Mouse (Mus musculus) heart, embryonic 11.5 days (tissue): ENCODE results near the gene Thrap3. TPM values are rescaled to one million over a fixed set of nuclear protein-coding genes. Genes with fewer than 3 reads are reported as not detected.
A peak's percentile ranks its signal among the peaks of the same experiment; 100 is the strongest.

Experiments
- ATAC-seq: fragments of 200-750 bp; cut with Nextera tagmentation; replicated peaks from 2 replicates; pipeline ENCODE4 v1.8.0; 2017; ENCODE audit warnings: moderate library complexity; ENCODE audit not compliant: insufficient number of reproducible peaks, low FRiP score, low TSS enrichment
- H3K27ac ChIP-seq: fragments of 300-500 bp; sonication (generic); 2 replicates; pipeline ENCODE4 v1.5.1; 2014; ENCODE audit warnings: mild to moderate bottlenecking, low read depth, low read length
- H3K27me3 ChIP-seq: fragments of 300-500 bp; sonication (generic); 2 replicates; pipeline ENCODE4 v1.6.1; 2014; ENCODE audit warnings: mild to moderate bottlenecking, low read length, mixed read lengths; ENCODE audit not compliant: control insufficient read depth, insufficient read depth
- H3K36me3 ChIP-seq: fragments of 300-500 bp; sonication (generic); 2 replicates; pipeline ENCODE4 v1.6.1; 2014; ENCODE audit warnings: mild to moderate bottlenecking, low read length, moderate library complexity, mixed read lengths; ENCODE audit not compliant: control insufficient read depth, insufficient read depth
- H3K4me1 ChIP-seq: fragments of 300-500 bp; sonication (generic); 2 replicates; pipeline ENCODE4 v1.6.1; 2014; ENCODE audit warnings: low read length; ENCODE audit not compliant: control insufficient read depth, insufficient read depth
- H3K4me2 ChIP-seq: fragments of 300-500 bp; sonication (generic); 2 replicates; pipeline ENCODE4 v1.6.1; 2014; ENCODE audit warnings: mild to moderate bottlenecking, moderate library complexity
- H3K4me3 ChIP-seq: fragments of 300-500 bp; sonication (generic); 2 replicates; pipeline ENCODE4 v1.5.1; 2014; ENCODE audit warnings: low read depth, low read length
- H3K9ac ChIP-seq: fragments of 300-500 bp; sonication (generic); 2 replicates; pipeline ENCODE4 v1.6.1; 2014; ENCODE audit warnings: mild to moderate bottlenecking, low read depth, low read length, moderate library complexity
- H3K9me3 ChIP-seq: fragments of 300-500 bp; sonication (generic); replicated peaks from 2 replicates; pipeline ENCODE4 v1.6.1; 2016; ENCODE audit warnings: low read length; ENCODE audit not compliant: control insufficient read depth
- WGBS: fragments of 180-500 bp; shearing (Covaris S2); extraction: QIAGEN DNeasy Blood & Tissue Kit; methylation state at CpG from one replicate; pipeline ENCODE4 v1.1.7; 2014; ENCODE audit not compliant: insufficient replicate concordance; 5-methylcytosine and 5-hydroxymethylcytosine counted together
- polyA plus RNA-seq: library from polyadenylated mRNA; unstranded; fragments of >200 nt; fragmentation: Nextera tagmentation; extraction: Ambion mirVana; gene quantifications from 2 replicates; pipeline ENCODE4 v1.2.1, GENCODE M21; 2014

The Thrap3 gene
- polyA plus RNA-seq, 1 experiment from 2014 or later: 155 TPM

GRCm38 (mm10) chr4:126237721-126238242, 35.2 kb upstream of the Thrap3 start:
- Histone ChIP-seq H3K27ac (peak overlapping the region; percentile 92), H3K4me3 (no peak overlapping the region), H3K9me3 (no peaks in the 10 kb centered on the region), H3K4me1 (peaks cover 35% of the 10 kb centered on the region), H3K4me2 (peak overlapping the region; percentile 27), H3K27me3 (no peaks in the 10 kb centered on the region), H3K36me3 (peaks cover 68% of the 10 kb centered on the region), H3K9ac (peak overlapping the region; percentile 58; the same call in 1 of the 2 replicates)
- 46% methylated on average over 5 of the region's 5 CpGs for WGBS
- ATAC-seq: peak; percentile 71

DNA sequence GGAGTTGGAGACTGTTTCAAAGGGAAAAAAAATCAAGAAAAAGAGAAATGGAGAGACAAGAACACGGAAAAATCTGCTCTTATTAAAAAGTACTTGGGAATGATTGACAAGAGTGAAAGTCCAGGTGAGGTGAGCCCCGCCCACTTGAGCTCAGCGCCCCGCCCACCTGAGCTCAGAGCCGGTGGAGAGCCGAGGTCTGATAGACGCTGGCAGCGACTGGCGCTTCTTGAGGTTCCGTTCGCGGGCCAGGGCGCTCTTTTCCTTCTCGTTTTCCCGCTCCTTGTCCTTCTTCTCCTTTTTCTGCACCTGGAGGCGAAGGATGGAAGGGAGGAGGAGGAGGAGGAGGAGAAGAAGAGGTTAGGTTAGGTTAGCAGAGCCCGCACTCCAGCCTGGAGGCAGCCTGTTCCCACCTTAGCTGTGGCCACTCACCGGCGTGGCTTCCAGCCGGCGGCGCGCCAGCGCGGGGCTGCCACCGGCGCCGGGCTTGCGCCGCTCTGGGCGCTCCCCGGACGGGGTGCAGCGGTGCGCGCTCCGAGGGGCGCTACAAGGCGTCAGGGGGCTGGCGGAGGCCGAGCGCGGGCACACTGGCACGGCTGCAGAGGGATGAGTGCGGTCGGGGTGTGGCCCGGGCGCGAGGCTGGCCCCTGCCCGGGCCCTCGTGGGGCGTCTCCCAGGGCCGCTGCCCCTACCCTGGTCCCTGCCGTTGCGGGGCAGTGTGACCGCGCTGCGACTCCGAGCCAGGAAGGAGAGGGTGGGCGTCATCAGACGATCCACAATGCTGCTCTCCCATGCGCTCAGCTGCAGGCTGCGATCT, 34.1 kb upstream of the Thrap3 start:
- H3K9me3 ChIP-seq: no peaks in the 10 kb centered on the region
- no peaks in the 10 kb centered on the region for H3K27me3 ChIP-seq
- peak overlapping the region; percentile 92 for H3K27ac ChIP-seq
- 0 out of 2 replicates have a peak, but pooled peaks have one; percentile 28 for ATAC-seq
- no peak overlapping the region for H3K4me3 ChIP-seq
- H3K4me1 ChIP-seq: peaks cover 24% of the 10 kb centered on the region
- H3K4me2 ChIP-seq: peak overlapping the region; percentile 27
- WGBS: 42% methylated on average over 62 of the region's 63 CpGs
- peaks cover 72% of the 10 kb centered on the region for H3K36me3 ChIP-seq
- peak overlapping the region; percentile 58 for H3K9ac ChIP-seq

GRCm38 (mm10) chr4:126235191-126235590, 32.6 kb upstream of the Thrap3 start:
- H3K36me3 ChIP-seq: peaks cover 70% of the 10 kb centered on the region
- H3K4me3 ChIP-seq: no peak overlapping the region
- H3K9me3 ChIP-seq: no peaks in the 10 kb centered on the region
- H3K4me2 ChIP-seq: no peak overlapping the region
- no peak overlapping the region for H3K27ac ChIP-seq
- no peaks in the 10 kb centered on the region for H3K27me3 ChIP-seq
- ATAC-seq: no peak
- H3K9ac ChIP-seq: no peak overlapping the region
- peaks cover 23% of the 10 kb centered on the region for H3K4me1 ChIP-seq
- 83% methylated on average over 10 of the region's 10 CpGs for WGBS

- Histone ChIP-seq H3K9me3 (no peaks in the 10 kb centered on the region), H3K4me3 (no peak overlapping the region), H3K27me3 (no peaks in the 10 kb centered on the region), H3K36me3 (peaks cover 65% of the 10 kb centered on the region), H3K9ac (no peak overlapping the region), H3K4me2 (no peak overlapping the region), H3K4me1 (peaks cover 23% of the 10 kb centered on the region), H3K27ac (no peak overlapping the region)
- WGBS: 87% methylated on average over 18 of the region's 18 CpGs
- ATAC-seq: no peak
Observed at GRCm38 (mm10) chr4:126234496-126235175, 32.1 kb upstream of the Thrap3 start.

DNA sequence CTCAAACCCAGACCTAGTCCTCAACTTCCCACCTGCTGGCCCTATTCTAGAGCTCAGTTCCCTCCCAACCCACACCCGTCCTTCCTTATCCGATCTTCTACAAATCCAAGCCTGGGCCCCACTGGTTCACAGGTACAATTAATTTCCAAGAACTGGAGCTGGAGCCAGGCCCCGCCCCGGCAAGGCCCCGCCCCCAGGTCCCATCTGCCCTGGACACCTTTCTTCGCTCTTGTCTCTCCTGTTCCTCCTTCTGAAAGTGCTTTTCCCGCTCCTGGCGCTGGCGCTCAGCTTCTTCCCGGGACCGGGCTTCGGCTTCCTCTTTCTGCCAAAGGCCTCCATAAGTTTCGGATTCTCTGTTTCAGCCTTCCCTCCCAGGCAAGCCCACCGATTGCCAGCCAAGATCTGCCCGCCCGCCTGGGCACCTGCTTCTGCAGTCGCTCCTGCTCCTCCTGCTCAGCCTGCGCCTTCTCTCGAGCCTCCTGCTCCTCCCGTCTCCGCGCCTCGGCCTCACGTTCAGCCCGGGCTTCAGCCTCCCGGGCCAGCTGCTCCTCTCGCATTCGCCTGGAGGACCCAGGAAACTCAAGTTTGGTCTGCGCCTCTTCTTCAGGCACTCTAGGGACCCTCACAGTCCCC, 31.2 kb upstream of the Thrap3 start:
- WGBS: 88% methylated on average over 29 of the region's 29 CpGs
- peaks cover 21% of the 10 kb centered on the region for H3K4me1 ChIP-seq

GRCm38 (mm10) chr4:126229900-126230299, 27.3 kb upstream of the Thrap3 start:
- no peak for ATAC-seq
- no peak overlapping the region for H3K4me2 ChIP-seq
- no peaks in the 10 kb centered on the region for H3K27me3 ChIP-seq
- H3K36me3 ChIP-seq: peaks cover 37% of the 10 kb centered on the region
- 0 out of 2 replicates have a peak overlapping the region, but pooled peaks have one; percentile 15 for H3K27ac ChIP-seq
- no peaks in the 10 kb centered on the region for H3K9me3 ChIP-seq
- H3K4me1 ChIP-seq: peaks cover 7% of the 10 kb centered on the region; the same call in 1 of the 2 replicates
- WGBS: 70% methylated on average over 7 of the region's 7 CpGs
- H3K9ac ChIP-seq: no peak overlapping the region
- no peak overlapping the region for H3K4me3 ChIP-seq

More for the DNA sequence above, 31.2 kb upstream of the Thrap3 start:
- H3K9ac ChIP-seq: no peak overlapping the region
- no peaks in the 10 kb centered on the region for H3K9me3 ChIP-seq
- H3K27me3 ChIP-seq: no peaks in the 10 kb centered on the region
- no peak overlapping the region for H3K4me2 ChIP-seq
- H3K4me3 ChIP-seq: no peak overlapping the region
- H3K36me3 ChIP-seq: peaks cover 59% of the 10 kb centered on the region
- no peak overlapping the region for H3K27ac ChIP-seq
- ATAC-seq: no peak

GRCm38 (mm10) chr4:126228144-126228543, 25.6 kb upstream of the Thrap3 start:
- Histone ChIP-seq H3K36me3 (peaks cover 21% of the 10 kb centered on the region), H3K9ac (no peak overlapping the region), H3K27me3 (no peaks in the 10 kb centered on the region), H3K9me3 (no peaks in the 10 kb centered on the region), H3K4me1 (peaks cover 7% of the 10 kb centered on the region; the same call in 1 of the 2 replicates), H3K27ac (peak overlapping the region; percentile 59), H3K4me3 (no peak overlapping the region), H3K4me2 (no peak overlapping the region)
- no peak for ATAC-seq
- whole genome bisulfite sequencing: 32% methylated on average over 5 of the region's 5 CpGs

- Histone ChIP-seq H3K27ac (peak overlapping the region; percentile 59), H3K36me3 (peaks cover 12% of the 10 kb centered on the region), H3K27me3 (no peaks in the 10 kb centered on the region), H3K4me1 (peaks cover 7% of the 10 kb centered on the region; the same call in 1 of the 2 replicates), H3K4me2 (peak overlapping the region; percentile 62), H3K4me3 (peak overlapping the region; percentile 30), H3K9me3 (no peaks in the 10 kb centered on the region), H3K9ac (peak overlapping the region; percentile 52)
- peak; percentile 76 for ATAC-seq
- 8% methylated on average over 18 of the region's 18 CpGs for WGBS
Observed at GRCm38 (mm10) chr4:126227077-126227761, 24.7 kb upstream of the Thrap3 start.
